Mouse (Mus musculus): ENCODE results near the gene Gm34653. TPM values are rescaled to one million over a fixed set of nuclear protein-coding genes. Genes with fewer than 3 reads are reported as not detected.

The Gm34653 gene
- polyA plus RNA-seq, 1 experiment from 2014 or later = 0.08 TPM

- no peak for DNase-seq (ENCODE audit: low spot score)
Observed at GRCm38 (mm10) chr2:34882757-34883156, 50.0 kb downstream of the Gm34653 start.

DNA sequence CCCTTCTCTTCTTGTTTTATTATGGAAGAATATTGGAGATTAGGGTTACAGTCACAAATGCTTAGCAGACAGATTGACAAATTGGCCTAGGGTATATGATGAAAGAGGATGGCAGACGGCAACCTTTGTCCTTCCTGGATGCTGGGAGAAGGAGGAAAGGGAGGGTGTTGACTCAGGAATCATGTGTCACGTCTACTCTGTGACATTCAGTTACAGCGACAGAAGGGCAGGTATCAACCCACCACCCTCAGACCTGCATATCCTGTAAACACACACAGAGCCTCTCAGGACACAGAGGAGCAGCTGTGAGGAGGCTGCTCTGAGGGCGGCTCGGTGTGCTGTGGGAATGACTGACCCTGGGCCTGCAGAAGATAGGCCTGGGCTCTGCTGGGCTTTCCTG, 50.4 kb downstream of the Gm34653 start:
- DNase-seq (ENCODE audit: low spot score) = no peak

- no peak for DNase-seq (ENCODE audit: low spot score)
Observed at GRCm38 (mm10) chr2:34884186-34884585, 51.4 kb downstream of the Gm34653 start.

Other genes starting within 250 kb of the Gm34653 start
- 64.4 and 79.7 TPM in 2 replicates for gene Gapvd1, start 77.8 kb upstream of the Gm34653 start, polyA plus RNA-seq (2015; fragmentation: Nextera tagmentation; extraction: Ambion mirVana)
- gene Hspa5, start 61.0 kb upstream of the Gm34653 start, polyA plus RNA-seq (2015; fragmentation: Nextera tagmentation; extraction: Ambion mirVana) = 347 and 475 TPM in 2 replicates
- gene Rabepk, start 33.1 kb upstream of the Gm34653 start, polyA plus RNA-seq (2015; fragmentation: Nextera tagmentation; extraction: Ambion mirVana) = 35.1 and 37.3 TPM in 2 replicates
- 86.1 and 106 TPM in 2 replicates for gene Fbxw2, start 6.7 kb upstream of the Gm34653 start, polyA plus RNA-seq (2015; fragmentation: Nextera tagmentation; extraction: Ambion mirVana)
- gene Cutal, start 41.4 kb downstream of the Gm34653 start, polyA plus RNA-seq (2015; fragmentation: Nextera tagmentation; extraction: Ambion mirVana) = 0.30 and 0.62 TPM in 2 replicates
- gene Psmd5, start 42.0 kb downstream of the Gm34653 start, polyA plus RNA-seq (2015; fragmentation: Nextera tagmentation; extraction: Ambion mirVana) = 81.1 and 85.3 TPM in 2 replicates
- 10.7 TPM in 2 replicates for gene Phf19, start 81.0 kb downstream of the Gm34653 start, polyA plus RNA-seq (2015; fragmentation: Nextera tagmentation; extraction: Ambion mirVana)
- 14.3 and 15.4 TPM in 2 replicates for gene Traf1, start 128.8 kb downstream of the Gm34653 start, polyA plus RNA-seq (2015; fragmentation: Nextera tagmentation; extraction: Ambion mirVana)
- gene Hc, start 228.4 kb downstream of the Gm34653 start, polyA plus RNA-seq (2015; fragmentation: Nextera tagmentation; extraction: Ambion mirVana) = 0.07 and 0.22 TPM in 2 replicates

All from thymus, postnatal 0 days (tissue).